In genomic region chr10:8943698-8944097, GRCm38 (mm10) we compare ENCODE assay signal across 16 mouse cellular contexts. TPM values are rescaled to one million over a fixed set of nuclear protein-coding genes. Genes with fewer than 3 reads are reported as not detected.
DNase-seq lines count a peak whose midpoint lies in the region; ATAC-seq and TF ChIP-seq lines count a peak whose summit lies in the region.
"Had no signal": no experiment of that assay in that cellular context is flagged by ENCODE, and none has a peak within 500 bp of the region (broad histone marks: within the 10 kb centered on the region; RNA-seq: fewer than 3 reads in every experiment).

No protein-coding gene starts in this region.

- H3K4me1 ChIP-seq in heart, embryonic 14.5 days (ENCODE audit: control insufficient read depth in 2 of 2, insufficient read depth in 2 of 2, low read length in 2 of 2): peaks cover 0 to 2% of the 10 kb centered on the region in 2 experiments; a peak in 1 of 4 replicates
- no peaks in the 10 kb centered on the region for H3K4me1 ChIP-seq in embryonic fibroblast, embryonic 13.5 days (ENCODE audit: control insufficient read depth, insufficient read depth, low read length)

- no peaks in the 10 kb centered on the region for H3K36me3 ChIP-seq in heart, embryonic 14.5 days (ENCODE audit: control insufficient read depth, insufficient read depth, low read length)

- no peak overlapping the region for H3K27ac ChIP-seq in heart, embryonic 14.5 days (replicated peaks in 1 of 2; ENCODE audit: control insufficient read depth in 1 of 2, insufficient read depth in 1 of 2, low read depth in 2 of 2, low read length in 2 of 2)
- peak overlapping the region; percentile 54 for H3K27ac ChIP-seq in left cerebral cortex, adult 2 months
- 0 out of 2 replicates have a peak overlapping the region, but pooled peaks have one; percentile 93 for H3K27ac ChIP-seq in embryonic fibroblast, embryonic 13.5 days (ENCODE audit: insufficient read depth, low read length)
- H3K27ac ChIP-seq: macrophage had no signal

- no peaks in the 10 kb centered on the region for H3K27me3 ChIP-seq in heart, embryonic 14.5 days (ENCODE audit: control insufficient read depth, insufficient read depth, low read length)

- TF ChIP-seq CTCF in left cerebral cortex, adult 2 months (IDR thresholded peaks at IDR 0.05): no peak
- no peak for TF ChIP-seq CTCF in embryonic fibroblast, embryonic 13.5 days (IDR thresholded peaks at IDR 0.05; ENCODE audit: borderline replicate concordance, insufficient read depth, low read length)

- DNase-seq in adrenal gland, adult 2 months: peak; percentile 12
- no peak for DNase-seq in adrenal gland, postnatal 25 days
- no peak for DNase-seq in heart, adult 8-10 months (ENCODE audit: low spot score)
- no peak for DNase-seq in left cerebral cortex, adult 2 months (ENCODE audit: extremely low spot score in 1 of 2, low spot score in 2 of 2)
- DNase-seq in left cerebral cortex, postnatal 4 days: no peak
- DNase-seq in lung, postnatal 4 days: no peak
- DNase-seq: heart, postnatal 4 days; kidney, postnatal 25 days; lung, adult 18-20 months; midbrain, embryonic 14.5 days; spleen, adult 18-20 months; thymus, postnatal 36 days had no signal

- 82% methylated on average over 6 of the region's 6 CpGs for WGBS in heart, embryonic 14.5 days

- no peaks in the 10 kb centered on the region for H3K9me3 ChIP-seq in heart, embryonic 14.5 days (ENCODE audit: control insufficient read depth, low read length)

- 0 out of 2 replicates have a peak overlapping the region, but pooled peaks have one; percentile 49 for H3K4me2 ChIP-seq in heart, embryonic 14.5 days (ENCODE audit: low read length)

- ATAC-seq in heart, embryonic 14.5 days (ENCODE audit: insufficient number of reproducible peaks, insufficient read depth, low FRiP score, low read depth): no peak
- ATAC-seq: inflammation-experienced regulatory T-cells, adult 6 months had no signal

- TF ChIP-seq POLR2A in embryonic fibroblast, embryonic 13.5 days (IDR thresholded peaks at IDR 0.05; ENCODE audit: low read depth, low read length): no peak

- H3K9ac ChIP-seq in heart, embryonic 14.5 days (ENCODE audit: low read length): no peak overlapping the region

- no peak overlapping the region for H3K4me3 ChIP-seq in heart, embryonic 14.5 days (ENCODE audit: control insufficient read depth in 1 of 2, insufficient read depth in 1 of 2, low read depth in 1 of 2, low read length in 2 of 2)
- H3K4me3 ChIP-seq in left cerebral cortex, adult 2 months: no peak overlapping the region
- H3K4me3 ChIP-seq in embryonic fibroblast, embryonic 13.5 days (ENCODE audit: insufficient read depth, low read length): peak overlapping the region; percentile 41

- intact Hi-C loops in left cerebral cortex, adult 2 months (cut with DNase I): no loop called here
- intact Hi-C loops in left cerebral cortex, postnatal 4 days (cut with DNase I): no loop called here

RNA-seq across cellular contexts. Expression of gene Sash1, which starts 57.8 kb away (rescaled TPM):
- total RNA-seq in adrenal gland, adult 2 months (2021): 10 to 100 TPM; 25.1 to 36.0 TPM
- 13.7 and 25.0 TPM in 2 replicates for polyA plus RNA-seq in adrenal gland, adult 2 months (2012; rRNA removed)
- 21.9 and 28.1 TPM in 2 replicates for total RNA-seq in adrenal gland, postnatal 25 days (2021)
- 4.4 and 5.0 TPM in 2 replicates for polyA plus RNA-seq in heart, embryonic 14.5 days (2014; fragmentation: Nextera tagmentation; extraction: Ambion mirVana)
- total RNA-seq in heart, adult 8-10 months (2022): 10 to 100 TPM; 22.3 to 26.1 (median 24.0) TPM
- total RNA-seq in left cerebral cortex, adult 2 months (2021): 10 to 100 TPM; 46.9 to 55.4 TPM
- 10 to 100 TPM; 43.6 to 49.2 TPM for total RNA-seq in left cerebral cortex, postnatal 4 days (2021)
- polyA plus RNA-seq in embryonic fibroblast, embryonic 13.5 days (2011; ENCODE audit: insufficient read length, low read depth, missing spikeins): 62.7 TPM in 2 replicates

Comparison
In these comparisons a context has a peak if more than half of its experiments do, and no peak if none do; other contexts are left out.
1. H3K27ac ChIP-seq: peak in left cerebral cortex, adult 2 months (single experiment) and embryonic fibroblast, embryonic 13.5 days (single experiment); none in heart, embryonic 14.5 days (0 of 2).